Mouse (Mus musculus): ENCODE measurements around the gene Fstl5.

DNA sequence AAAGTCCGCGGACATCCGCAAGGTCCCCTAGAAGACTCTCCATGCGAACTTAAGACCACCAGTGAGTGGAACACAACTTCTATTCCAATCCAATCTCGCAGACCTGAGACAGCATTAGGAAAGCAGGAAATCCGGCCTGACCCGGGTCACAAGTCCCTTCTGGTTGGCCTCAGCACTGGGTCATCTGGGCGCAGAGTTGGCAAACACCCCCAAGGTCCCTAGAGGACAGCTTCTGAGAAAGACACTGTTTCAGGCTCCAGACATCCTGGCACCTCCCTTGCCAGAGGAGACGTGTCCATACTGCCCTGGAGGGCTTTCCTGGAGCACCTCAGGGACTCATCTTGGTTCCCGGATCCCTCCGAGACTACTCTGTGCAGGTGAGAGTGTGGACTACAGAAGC lies 73.8 kb downstream of the Fstl5 start:
- TF ChIP-seq HCFC1 (IDR thresholded peaks at IDR 0.05; ENCODE audit: borderline replicate concordance, insufficient read depth, low read length) (no peak), CHD2 (IDR thresholded peaks at IDR 0.05; ENCODE audit: low read depth, low read length) (no peak)

All from ES-E14 (cell line).